Mouse (Mus musculus): ENCODE measurements around the gene Ppp2r2c. TPM values are rescaled to one million over a fixed set of nuclear protein-coding genes. Genes with fewer than 3 reads are reported as not detected.

Ppp2r2c gene
- polyA plus RNA-seq, 1 experiment from 2014 or later: 72.9 TPM

- WGBS: 16% methylated on average over 5 of the region's 5 CpGs
- no peak overlapping the region for H3K4me2 ChIP-seq
- ATAC-seq (ENCODE audit: low FRiP score): peak; percentile 44; the same call in 1 of the 2 replicates
- 0 out of 2 replicates have a peak overlapping the region, but pooled peaks have one; percentile 41 for H3K27ac ChIP-seq (replicated peaks)
- no peak overlapping the region for H3K4me3 ChIP-seq (replicated peaks)
- H3K4me1 ChIP-seq: peaks cover 7% of the 10 kb centered on the region; the same call in 1 of the 2 replicates
- H3K9me3 ChIP-seq (replicated peaks): no peaks in the 10 kb centered on the region
- no peak overlapping the region for H3K9ac ChIP-seq (replicated peaks)
- no peaks in the 10 kb centered on the region for H3K27me3 ChIP-seq (replicated peaks)
- H3K36me3 ChIP-seq: no peaks in the 10 kb centered on the region
Measured at GRCm38 (mm10) chr5:36960501-36960900, 92.2 kb downstream of the Ppp2r2c start.

GRCm38 (mm10) chr5:36971587-36971986, 103.3 kb downstream of the Ppp2r2c start:
- Histone ChIP-seq H3K27ac (replicated peaks) (no peak overlapping the region), H3K27me3 (replicated peaks) (no peaks in the 10 kb centered on the region), H3K4me3 (replicated peaks) (no peak overlapping the region), H3K9ac (replicated peaks) (no peak overlapping the region), H3K36me3 (peaks cover 16% of the 10 kb centered on the region), H3K4me2 (no peak overlapping the region), H3K9me3 (replicated peaks) (no peaks in the 10 kb centered on the region), H3K4me1 (no peaks in the 10 kb centered on the region)
- ATAC-seq (ENCODE audit: low FRiP score): no peak
- 93% methylated on average over 8 of the region's 8 CpGs for WGBS

- no peak overlapping the region for H3K9ac ChIP-seq (replicated peaks)
- no peaks in the 10 kb centered on the region for H3K36me3 ChIP-seq
- no peak overlapping the region for H3K4me3 ChIP-seq (replicated peaks)
- no peak overlapping the region for H3K27ac ChIP-seq (replicated peaks)
- no peaks in the 10 kb centered on the region for H3K4me1 ChIP-seq
- H3K4me2 ChIP-seq: no peak overlapping the region
- H3K27me3 ChIP-seq (replicated peaks): no peaks in the 10 kb centered on the region
- WGBS: 88% methylated on average over 13 of the region's 13 CpGs
- no peaks in the 10 kb centered on the region for H3K9me3 ChIP-seq (replicated peaks)
- ATAC-seq (ENCODE audit: low FRiP score): no peak
Measured at GRCm38 (mm10) chr5:36975336-36975735, 107.0 kb downstream of the Ppp2r2c start.

- WGBS: 75% methylated on average over 9 of the region's 9 CpGs
Measured at GRCm38 (mm10) chr5:36977809-36978208, 109.5 kb downstream of the Ppp2r2c start.

GRCm38 (mm10) chr5:36979001-36979400, 110.7 kb downstream of the Ppp2r2c start:
- Histone ChIP-seq H3K4me1 (no peaks in the 10 kb centered on the region), H3K9ac (replicated peaks) (no peak overlapping the region), H3K9me3 (replicated peaks) (no peaks in the 10 kb centered on the region), H3K4me3 (replicated peaks) (no peak overlapping the region), H3K36me3 (no peaks in the 10 kb centered on the region), H3K27ac (replicated peaks) (no peak overlapping the region), H3K27me3 (replicated peaks) (no peaks in the 10 kb centered on the region), H3K4me2 (no peak overlapping the region)
- 86% methylated on average over 8 of the region's 8 CpGs for WGBS
- no peak for ATAC-seq (ENCODE audit: low FRiP score)

More at GRCm38 (mm10) chr5:36977809-36978208, 109.5 kb downstream of the Ppp2r2c start:
- no peaks in the 10 kb centered on the region for H3K4me1 ChIP-seq
- no peaks in the 10 kb centered on the region for H3K27me3 ChIP-seq (replicated peaks)
- ATAC-seq (ENCODE audit: low FRiP score): no peak
- no peak overlapping the region for H3K9ac ChIP-seq (replicated peaks)
- H3K9me3 ChIP-seq (replicated peaks): no peaks in the 10 kb centered on the region
- no peak overlapping the region for H3K27ac ChIP-seq (replicated peaks)
- H3K36me3 ChIP-seq: no peaks in the 10 kb centered on the region
- H3K4me2 ChIP-seq: no peak overlapping the region
- no peak overlapping the region for H3K4me3 ChIP-seq (replicated peaks)

- no peaks in the 10 kb centered on the region for H3K4me1 ChIP-seq
- ATAC-seq (ENCODE audit: low FRiP score): no peak
Measured at GRCm38 (mm10) chr5:36979631-36980030, 111.3 kb downstream of the Ppp2r2c start.

GRCm38 (mm10) chr5:36982271-36982670, 114.0 kb downstream of the Ppp2r2c start:
- Histone ChIP-seq H3K9me3 (replicated peaks) (no peaks in the 10 kb centered on the region), H3K27ac (replicated peaks) (no peak overlapping the region), H3K4me3 (replicated peaks) (no peak overlapping the region), H3K4me1 (no peaks in the 10 kb centered on the region), H3K27me3 (replicated peaks) (no peaks in the 10 kb centered on the region), H3K9ac (replicated peaks) (no peak overlapping the region), H3K4me2 (no peak overlapping the region), H3K36me3 (no peaks in the 10 kb centered on the region)
- ATAC-seq (ENCODE audit: low FRiP score): no peak
- WGBS: 84% methylated on average over 4 of the region's 4 CpGs

More at GRCm38 (mm10) chr5:36979631-36980030, 111.3 kb downstream of the Ppp2r2c start:
- Histone ChIP-seq H3K9me3 (replicated peaks) (no peaks in the 10 kb centered on the region), H3K9ac (replicated peaks) (no peak overlapping the region), H3K27ac (replicated peaks) (no peak overlapping the region), H3K4me3 (replicated peaks) (no peak overlapping the region), H3K36me3 (no peaks in the 10 kb centered on the region), H3K27me3 (replicated peaks) (no peaks in the 10 kb centered on the region), H3K4me2 (no peak overlapping the region)
- WGBS: 89% methylated on average over 7 of the region's 7 CpGs

- Histone ChIP-seq H3K4me1 (peaks cover 15% of the 10 kb centered on the region), H3K4me2 (no peak overlapping the region), H3K27me3 (replicated peaks) (no peaks in the 10 kb centered on the region), H3K27ac (replicated peaks) (no peak overlapping the region), H3K9me3 (replicated peaks) (no peaks in the 10 kb centered on the region), H3K4me3 (replicated peaks) (no peak overlapping the region), H3K36me3 (no peaks in the 10 kb centered on the region), H3K9ac (replicated peaks) (no peak overlapping the region)
- ATAC-seq (ENCODE audit: low FRiP score): no peak
- WGBS: 85% methylated on average over 1 of the region's 1 CpGs
Measured at GRCm38 (mm10) chr5:36986617-36987016, 118.3 kb downstream of the Ppp2r2c start.

GRCm38 (mm10) chr5:36988124-36988780, 119.9 kb downstream of the Ppp2r2c start:
- no peaks in the 10 kb centered on the region for H3K36me3 ChIP-seq
- peak; percentile 37 for ATAC-seq (ENCODE audit: low FRiP score)
- 12% methylated on average over 24 of the region's 24 CpGs for WGBS

GRCm38 (mm10) chr5:36988781-36989624, 120.7 kb downstream of the Ppp2r2c start, which contains the start of gene Wfs1:
Gene Wfs1, minus strand, starts transcription at chr5:36989205.
- Histone ChIP-seq H3K4me2 (peak within 1 kb of the TSS; percentile 81), H3K27me3 (replicated peaks) (no peaks in the 10 kb centered on the region), H3K4me3 (replicated peaks) (peak within 1 kb of the TSS; percentile 54), H3K36me3 (no peaks in the 10 kb centered on the region), H3K27ac (replicated peaks) (0 out of 2 replicates have a peak within 1 kb of the TSS, but pooled peaks have one; percentile 51), H3K4me1 (peaks cover 15% of the 10 kb centered on the region), H3K9ac (replicated peaks) (peak within 1 kb of the TSS; percentile 47), H3K9me3 (replicated peaks) (no peaks in the 10 kb centered on the region)
- peak; percentile 98 for ATAC-seq (ENCODE audit: low FRiP score)
- under 1% methylated on average over 54 of the region's 60 CpGs for WGBS

More at GRCm38 (mm10) chr5:36988124-36988780, 119.9 kb downstream of the Ppp2r2c start:
- Histone ChIP-seq H3K9ac (replicated peaks) (peak overlapping the region; percentile 47), H3K4me1 (peaks cover 15% of the 10 kb centered on the region), H3K9me3 (replicated peaks) (no peaks in the 10 kb centered on the region), H3K27me3 (replicated peaks) (no peaks in the 10 kb centered on the region), H3K4me2 (peak overlapping the region; percentile 81), H3K27ac (replicated peaks) (no peak overlapping the region), H3K4me3 (replicated peaks) (peak overlapping the region; percentile 54)

- ATAC-seq (ENCODE audit: low FRiP score): no peak
- 4% methylated on average over 3 of the region's 3 CpGs for WGBS
- H3K27me3 ChIP-seq (replicated peaks): no peaks in the 10 kb centered on the region
- H3K4me1 ChIP-seq: peaks cover 15% of the 10 kb centered on the region
- H3K4me3 ChIP-seq (replicated peaks): peak overlapping the region; percentile 54
- H3K9me3 ChIP-seq (replicated peaks): no peaks in the 10 kb centered on the region
- H3K27ac ChIP-seq (replicated peaks): no peak overlapping the region
- peak overlapping the region; percentile 81 for H3K4me2 ChIP-seq
- no peak overlapping the region for H3K9ac ChIP-seq (replicated peaks)
- H3K36me3 ChIP-seq: no peaks in the 10 kb centered on the region
Measured at GRCm38 (mm10) chr5:36989625-36989977, 121.3 kb downstream of the Ppp2r2c start.

- H3K9me3 ChIP-seq (replicated peaks): no peaks in the 10 kb centered on the region
- H3K4me1 ChIP-seq: peaks cover 15% of the 10 kb centered on the region
- H3K4me3 ChIP-seq (replicated peaks): no peak overlapping the region
- no peak overlapping the region for H3K9ac ChIP-seq (replicated peaks)
- no peak for ATAC-seq (ENCODE audit: low FRiP score)
- H3K36me3 ChIP-seq: no peaks in the 10 kb centered on the region
- no peak overlapping the region for H3K4me2 ChIP-seq
- 38% methylated on average over 3 of the region's 3 CpGs for WGBS
- no peaks in the 10 kb centered on the region for H3K27me3 ChIP-seq (replicated peaks)
- no peak overlapping the region for H3K27ac ChIP-seq (replicated peaks)
Measured at GRCm38 (mm10) chr5:36990196-36990595, 121.9 kb downstream of the Ppp2r2c start.

Measured in neural tube, embryonic 15.5 days (tissue).